Mouse (Mus musculus): ENCODE data around the gene Thra. TPM values are rescaled to one million over a fixed set of nuclear protein-coding genes. Genes with fewer than 3 reads are reported as not detected.

The Thra gene
- total and polyA plus RNA-seq, 2 experiments, result 5.5 to 14.9 TPM

DNA sequence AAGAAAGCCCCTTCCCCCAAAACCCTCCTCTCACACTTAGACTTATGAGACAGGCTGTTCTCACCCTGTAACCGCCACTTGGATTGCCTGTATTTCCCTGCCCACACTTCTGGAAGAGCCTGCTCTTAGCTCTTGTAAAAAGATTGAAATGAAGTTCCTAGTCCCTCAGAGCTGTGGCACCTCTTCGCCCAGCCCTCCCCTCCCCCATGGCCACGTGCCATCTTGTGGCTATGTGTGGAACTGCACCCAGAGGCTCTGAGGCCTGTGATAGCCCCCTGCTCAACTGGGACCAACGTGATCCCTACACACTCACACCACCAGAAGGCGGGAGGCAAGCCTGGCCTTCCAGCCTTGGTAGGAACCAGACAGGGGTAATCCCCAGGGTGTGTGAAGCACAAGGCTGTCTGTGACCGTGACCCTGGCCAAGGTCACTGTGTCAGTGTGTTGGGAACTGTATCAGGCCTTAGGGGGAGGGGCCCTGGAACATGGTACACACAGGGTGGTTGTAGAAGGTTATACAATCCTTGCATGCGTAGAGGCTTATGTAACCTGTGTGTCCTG, 14.3 kb downstream of the Thra start:
- H3K36me3 ChIP-seq (ENCODE audit: control insufficient read depth, insufficient read depth, low read length), result no peaks in the 10 kb centered on the region
- WGBS, result 10% methylated on average over 7 of the region's 7 CpGs
- TF ChIP-seq CTCF (IDR thresholded peaks at IDR 0.05; ENCODE audit: low read depth, low read length), result peak; percentile 93
- TF ChIP-seq POLR2A (IDR thresholded peaks at IDR 0.05; ENCODE audit: extremely low read depth, insufficient read depth, low read length), result no peak
- no peak overlapping the region for H3K9ac ChIP-seq (ENCODE audit: low read depth, low read length)
- peak; percentile 77 for DNase-seq (ENCODE audit: extremely low read depth, low read depth, low spot score)
- H3K79me2 ChIP-seq (ENCODE audit: control insufficient read depth, insufficient read depth, low read length), result peaks cover 6% of the 10 kb centered on the region; the same call in 1 of the 2 replicates
- H3K27me3 ChIP-seq (ENCODE audit: control insufficient read depth, insufficient read depth, low read length), result no peaks in the 10 kb centered on the region
- peaks cover 12% of the 10 kb centered on the region for H3K4me1 ChIP-seq (ENCODE audit: control insufficient read depth, insufficient read depth, low read length)
- H3K4me3 ChIP-seq (ENCODE audit: insufficient read depth, low read depth, low read length), result no peak overlapping the region
- no peak overlapping the region for H3K27ac ChIP-seq (replicated peaks; ENCODE audit: insufficient read depth, low read depth, low read length)

- TF ChIP-seq POLR2A (IDR thresholded peaks at IDR 0.05; ENCODE audit: extremely low read depth, insufficient read depth, low read length) (no peak), CTCF (IDR thresholded peaks at IDR 0.05; ENCODE audit: low read depth, low read length) (no peak)
- peaks cover 3% of the 10 kb centered on the region; the same call in 1 of the 2 replicates for H3K79me2 ChIP-seq (ENCODE audit: control insufficient read depth, insufficient read depth, low read length)
- no peaks in the 10 kb centered on the region for H3K36me3 ChIP-seq (ENCODE audit: control insufficient read depth, insufficient read depth, low read length)
- no peak overlapping the region for H3K27ac ChIP-seq (replicated peaks; ENCODE audit: insufficient read depth, low read depth, low read length)
- H3K27me3 ChIP-seq (ENCODE audit: control insufficient read depth, insufficient read depth, low read length), result no peaks in the 10 kb centered on the region
- H3K4me3 ChIP-seq (ENCODE audit: insufficient read depth, low read depth, low read length), result no peak overlapping the region
- WGBS, result 86% methylated on average over 6 of the region's 6 CpGs
- no peak for DNase-seq (ENCODE audit: extremely low read depth, low read depth, low spot score)
- H3K4me1 ChIP-seq (ENCODE audit: control insufficient read depth, insufficient read depth, low read length), result peaks cover 6% of the 10 kb centered on the region
- no peak overlapping the region for H3K9ac ChIP-seq (ENCODE audit: low read depth, low read length)
Measured at GRCm38 (mm10) chr11:98755726-98756380, 15.4 kb downstream of the Thra start.

DNA sequence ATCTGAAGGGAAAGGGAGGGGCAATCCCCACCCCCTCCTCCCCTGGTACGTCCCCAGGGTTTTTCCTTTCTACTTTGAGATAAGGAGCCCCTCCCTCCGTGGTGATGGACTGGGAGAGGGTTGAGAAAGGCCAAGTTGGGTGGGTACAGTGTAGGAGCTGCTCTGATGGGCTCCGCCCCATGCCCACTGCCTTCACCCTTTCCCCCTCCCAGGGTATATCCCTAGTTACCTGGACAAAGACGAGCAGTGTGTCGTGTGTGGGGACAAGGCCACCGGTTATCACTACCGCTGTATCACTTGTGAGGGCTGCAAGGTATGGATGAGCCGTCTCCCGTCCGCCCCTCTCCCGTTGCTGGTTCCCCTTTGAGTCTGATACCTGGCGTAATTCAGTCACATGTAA, 16.3 kb downstream of the Thra start:
- Histone ChIP-seq H3K36me3 (ENCODE audit: control insufficient read depth, insufficient read depth, low read length) (no peaks in the 10 kb centered on the region), H3K4me1 (ENCODE audit: control insufficient read depth, insufficient read depth, low read length) (peaks cover 4% of the 10 kb centered on the region), H3K79me2 (ENCODE audit: control insufficient read depth, insufficient read depth, low read length) (no peaks in the 10 kb centered on the region; the same call in 1 of the 2 replicates), H3K9ac (ENCODE audit: low read depth, low read length) (no peak overlapping the region), H3K4me3 (ENCODE audit: insufficient read depth, low read depth, low read length) (no peak overlapping the region), H3K27ac (replicated peaks; ENCODE audit: insufficient read depth, low read depth, low read length) (no peak overlapping the region), H3K27me3 (ENCODE audit: control insufficient read depth, insufficient read depth, low read length) (no peaks in the 10 kb centered on the region)
- DNase-seq (ENCODE audit: extremely low read depth, low read depth, low spot score), result no peak
- TF ChIP-seq CTCF (IDR thresholded peaks at IDR 0.05; ENCODE audit: low read depth, low read length), result no peak
- no peak for TF ChIP-seq POLR2A (IDR thresholded peaks at IDR 0.05; ENCODE audit: extremely low read depth, insufficient read depth, low read length)
- WGBS, result 88% methylated on average over 12 of the region's 12 CpGs

- H3K4me1 ChIP-seq (ENCODE audit: control insufficient read depth, insufficient read depth, low read length), result no peaks in the 10 kb centered on the region
- H3K36me3 ChIP-seq (ENCODE audit: control insufficient read depth, insufficient read depth, low read length), result no peaks in the 10 kb centered on the region
- no peak overlapping the region for H3K27ac ChIP-seq (replicated peaks; ENCODE audit: insufficient read depth, low read depth, low read length)
- H3K27me3 ChIP-seq (ENCODE audit: control insufficient read depth, insufficient read depth, low read length), result no peaks in the 10 kb centered on the region
- no peak overlapping the region for H3K4me3 ChIP-seq (ENCODE audit: insufficient read depth, low read depth, low read length)
- H3K9ac ChIP-seq (ENCODE audit: low read depth, low read length), result no peak overlapping the region
- WGBS, result 93% methylated on average over 4 of the region's 4 CpGs
- TF ChIP-seq POLR2A (IDR thresholded peaks at IDR 0.05; ENCODE audit: extremely low read depth, insufficient read depth, low read length), result no peak
- TF ChIP-seq CTCF (IDR thresholded peaks at IDR 0.05; ENCODE audit: low read depth, low read length), result no peak
- no peaks in the 10 kb centered on the region for H3K79me2 ChIP-seq (ENCODE audit: control insufficient read depth, insufficient read depth, low read length)
- DNase-seq (ENCODE audit: extremely low read depth, low read depth, low spot score), result no peak
Measured at GRCm38 (mm10) chr11:98761939-98762338, 21.5 kb downstream of the Thra start.

DNA sequence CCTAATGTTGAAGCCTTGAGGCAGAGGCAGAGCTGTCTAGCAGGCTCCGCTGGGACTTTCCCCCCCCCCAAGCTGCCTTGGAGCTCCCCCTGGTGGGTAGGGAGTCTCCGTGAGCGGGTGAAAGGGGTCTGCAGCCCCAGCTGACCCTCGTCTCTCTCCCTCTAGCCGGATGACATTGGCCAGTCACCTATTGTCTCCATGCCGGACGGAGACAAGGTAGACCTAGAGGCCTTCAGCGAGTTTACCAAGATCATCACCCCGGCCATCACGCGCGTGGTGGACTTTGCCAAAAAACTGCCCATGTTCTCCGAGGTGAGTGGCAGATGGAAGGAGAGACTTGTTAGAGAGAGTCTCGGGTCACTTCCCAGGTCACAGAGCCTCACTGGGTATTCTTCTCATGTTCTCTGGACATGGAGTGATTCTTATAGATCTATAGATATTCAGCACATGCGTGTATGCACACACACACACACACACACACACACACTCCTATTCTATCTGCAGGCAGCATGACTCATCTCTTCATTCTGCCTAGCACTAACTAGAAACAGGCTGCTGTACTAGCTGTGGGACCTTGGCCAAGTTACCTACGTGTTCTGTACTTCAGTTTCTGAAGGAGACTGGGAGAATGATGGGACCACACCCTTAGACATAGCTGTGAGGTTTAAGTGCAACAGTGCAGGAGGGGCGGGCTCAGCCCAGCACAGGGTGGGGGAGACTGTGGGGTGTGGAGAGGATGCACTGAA, 22.5 kb downstream of the Thra start:
- no peaks in the 10 kb centered on the region for H3K27me3 ChIP-seq (ENCODE audit: control insufficient read depth, insufficient read depth, low read length)
- H3K4me1 ChIP-seq (ENCODE audit: control insufficient read depth, insufficient read depth, low read length), result no peaks in the 10 kb centered on the region
- no peak overlapping the region for H3K9ac ChIP-seq (ENCODE audit: low read depth, low read length)
- no peak for TF ChIP-seq POLR2A (IDR thresholded peaks at IDR 0.05; ENCODE audit: extremely low read depth, insufficient read depth, low read length)
- peak; percentile 54 for TF ChIP-seq CTCF (IDR thresholded peaks at IDR 0.05; ENCODE audit: low read depth, low read length)
- no peaks in the 10 kb centered on the region for H3K79me2 ChIP-seq (ENCODE audit: control insufficient read depth, insufficient read depth, low read length)
- H3K4me3 ChIP-seq (ENCODE audit: insufficient read depth, low read depth, low read length), result no peak overlapping the region
- DNase-seq (ENCODE audit: extremely low read depth, low read depth, low spot score), result no peak
- H3K36me3 ChIP-seq (ENCODE audit: control insufficient read depth, insufficient read depth, low read length), result peaks cover 2% of the 10 kb centered on the region
- WGBS, result 83% methylated on average over 17 of the region's 17 CpGs
- no peak overlapping the region for H3K27ac ChIP-seq (replicated peaks; ENCODE audit: insufficient read depth, low read depth, low read length)
